ENCODE assay signal across 25 mouse cellular contexts in the genomic region with DNA sequence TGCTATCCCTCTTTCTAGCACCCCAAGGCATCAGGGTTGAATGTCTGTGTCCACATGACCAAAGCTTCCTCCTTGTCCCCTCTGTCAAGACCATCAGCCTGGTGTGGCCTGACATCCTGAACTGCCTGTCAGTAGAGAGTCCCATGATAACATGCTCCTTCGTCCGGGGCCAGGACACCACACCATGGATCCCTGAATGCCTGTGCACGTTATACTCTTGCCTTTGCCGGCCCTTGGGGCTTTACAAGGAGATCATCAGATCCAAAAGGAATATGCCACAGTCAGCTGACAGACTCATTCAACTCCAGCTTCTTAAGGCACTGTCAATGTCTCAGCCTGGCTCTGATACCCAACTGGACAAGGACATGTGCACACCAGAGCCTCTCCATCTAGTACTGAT.
DNase-seq lines count a peak whose midpoint lies in the region; ATAC-seq lines count a peak whose summit lies in the region.
"Had no signal": no experiment of that assay in that cellular context is flagged by ENCODE, and none has a peak within 500 bp of the region (broad histone marks: within the 10 kb centered on the region; RNA-seq: fewer than 3 reads in every experiment).

No protein-coding gene starts in this region.

- 91% methylated on average over 4 of the region's 4 CpGs for whole genome bisulfite sequencing in forebrain, embryonic 11.5 days
- 90% methylated on average over 4 of the region's 4 CpGs for WGBS in forebrain, embryonic 10.5 days
- 79% methylated on average over 4 of the region's 4 CpGs for WGBS in heart, embryonic 12.5 days
- WGBS in hindbrain, embryonic 10.5 days, result 90% methylated on average over 4 of the region's 4 CpGs
- 88% methylated on average over 4 of the region's 4 CpGs for WGBS in hindbrain, embryonic 14.5 days
- WGBS in hindbrain, embryonic 13.5 days, result 88% methylated on average over 4 of the region's 4 CpGs
- 91% methylated on average over 4 of the region's 4 CpGs for WGBS in hindbrain, embryonic 16.5 days

- H3K4me2 ChIP-seq in forebrain, embryonic 11.5 days (ENCODE audit: low read depth, low read length, severe bottlenecking), result no peak overlapping the region
- H3K4me2 ChIP-seq in heart, embryonic 12.5 days, result no peak overlapping the region
- no peak overlapping the region for H3K4me2 ChIP-seq in hindbrain, embryonic 14.5 days (replicated peaks)
- no peak overlapping the region for H3K4me2 ChIP-seq in hindbrain, embryonic 13.5 days
- H3K4me2 ChIP-seq in hindbrain, embryonic 16.5 days (ENCODE audit: low read length), result no peak overlapping the region
- H3K4me2 ChIP-seq: embryonic facial prominence, embryonic 12.5 days had no signal

- no peak overlapping the region for H3K27ac ChIP-seq in forebrain, embryonic 11.5 days (ENCODE audit: low read depth, low read length)
- H3K27ac ChIP-seq in forebrain, embryonic 10.5 days, result no peak overlapping the region
- no peak overlapping the region for H3K27ac ChIP-seq in heart, embryonic 12.5 days (ENCODE audit: poor library complexity, severe bottlenecking)
- peak overlapping the region; percentile 40 for H3K27ac ChIP-seq in hindbrain, embryonic 10.5 days
- no peak overlapping the region for H3K27ac ChIP-seq in hindbrain, embryonic 14.5 days
- H3K27ac ChIP-seq in hindbrain, embryonic 13.5 days, result peak overlapping the region; percentile 73; the same call in 1 of the 2 replicates
- no peak overlapping the region for H3K27ac ChIP-seq in hindbrain, embryonic 16.5 days (ENCODE audit: low read depth, low read length)
- H3K27ac ChIP-seq: embryonic facial prominence, embryonic 10.5 days; embryonic facial prominence, embryonic 12.5 days had no signal

- H3K4me1 ChIP-seq in forebrain, embryonic 11.5 days (replicated peaks; ENCODE audit: control insufficient read depth, insufficient read depth, low read length), result peaks cover 4% of the 10 kb centered on the region; the same call in 1 of the 2 replicates
- peaks cover 14% of the 10 kb centered on the region for H3K4me1 ChIP-seq in forebrain, embryonic 10.5 days
- H3K4me1 ChIP-seq in heart, embryonic 12.5 days (replicated peaks), result no peaks in the 10 kb centered on the region
- H3K4me1 ChIP-seq in hindbrain, embryonic 10.5 days (replicated peaks), result peaks cover 21% of the 10 kb centered on the region
- peaks cover 9% of the 10 kb centered on the region for H3K4me1 ChIP-seq in hindbrain, embryonic 14.5 days (replicated peaks; ENCODE audit: control insufficient read depth, insufficient read depth, low read length)
- H3K4me1 ChIP-seq in hindbrain, embryonic 13.5 days (replicated peaks), result peaks cover 25% of the 10 kb centered on the region
- H3K4me1 ChIP-seq in hindbrain, embryonic 16.5 days (ENCODE audit: control insufficient read depth, insufficient read depth, low read depth, low read length), result peaks cover 13% of the 10 kb centered on the region
- H3K4me1 ChIP-seq: embryonic facial prominence, embryonic 12.5 days had no signal

- H3K9ac ChIP-seq in forebrain, embryonic 11.5 days (ENCODE audit: low read length), result no peak overlapping the region
- H3K9ac ChIP-seq in heart, embryonic 12.5 days, result no peak overlapping the region
- H3K9ac ChIP-seq in hindbrain, embryonic 14.5 days, result no peak overlapping the region
- no peak overlapping the region for H3K9ac ChIP-seq in hindbrain, embryonic 13.5 days
- H3K9ac ChIP-seq in hindbrain, embryonic 16.5 days (ENCODE audit: low read depth, low read length), result no peak overlapping the region
- H3K9ac ChIP-seq: embryonic facial prominence, embryonic 12.5 days; forebrain, postnatal 0 days had no signal

- no peak for ATAC-seq in forebrain, embryonic 11.5 days (replicated peaks; ENCODE audit: low FRiP score)
- ATAC-seq in heart, embryonic 12.5 days (ENCODE audit: insufficient number of reproducible peaks, low FRiP score), result no peak
- ATAC-seq in hindbrain, embryonic 14.5 days (ENCODE audit: low FRiP score), result no peak
- ATAC-seq in hindbrain, embryonic 13.5 days (ENCODE audit: low FRiP score), result no peak
- ATAC-seq in hindbrain, embryonic 16.5 days, result no peak
- ATAC-seq: activated CD4-positive, CD25-positive, alpha-beta regulatory T cell, adult 4 months; CD4-positive, CD25-positive, alpha-beta regulatory T cell, adult 4 months; Patski had no signal

- peak; percentile 44 for DNase-seq in forebrain, embryonic 11.5 days (ENCODE audit: low spot score)
- no peak for DNase-seq in forebrain, embryonic 10.5 days (ENCODE audit: extremely low spot score, low spot score)
- peak; percentile 89 for DNase-seq in heart, adult 11 months
- DNase-seq in hindbrain, embryonic 10.5 days (ENCODE audit: low spot score), result no peak
- DNase-seq in hindbrain, embryonic 14.5 days (ENCODE audit: low spot score), result no peak
- DNase-seq: adrenal gland, adult 8-10 months; adrenal gland, postnatal 14 days; adrenal gland, postnatal 36 days; B cell, adult 2 months; cerebellum, adult 11-12 months; cerebellum, adult 2 months; cerebellum, adult 9-10 months; cerebellum, postnatal 10 days; cerebellum, postnatal 25 days; forebrain, postnatal 0 days had no signal

- no peaks in the 10 kb centered on the region for H3K27me3 ChIP-seq in forebrain, embryonic 11.5 days (ENCODE audit: control insufficient read depth, insufficient read depth, low read length)
- H3K27me3 ChIP-seq in forebrain, embryonic 10.5 days (ENCODE audit: poor library complexity, severe bottlenecking), result no peaks in the 10 kb centered on the region
- peaks cover 27% of the 10 kb centered on the region for H3K27me3 ChIP-seq in heart, embryonic 12.5 days (replicated peaks)
- H3K27me3 ChIP-seq in hindbrain, embryonic 10.5 days (ENCODE audit: insufficient read depth, poor library complexity, severe bottlenecking), result 0 out of 2 replicates have a peak, but pooled peaks cover 3% of the 10 kb centered on the region
- no peaks in the 10 kb centered on the region for H3K27me3 ChIP-seq in hindbrain, embryonic 14.5 days (ENCODE audit: control insufficient read depth, insufficient read depth, low read length)
- 0 out of 2 replicates have a peak, but pooled peaks cover 3% of the 10 kb centered on the region for H3K27me3 ChIP-seq in hindbrain, embryonic 13.5 days
- no peaks in the 10 kb centered on the region; the same call in 1 of the 2 replicates for H3K27me3 ChIP-seq in hindbrain, embryonic 16.5 days (replicated peaks; ENCODE audit: control insufficient read depth, insufficient read depth, low read length)
- H3K27me3 ChIP-seq: CH12.LX; embryonic facial prominence, embryonic 12.5 days had no signal

- no peaks in the 10 kb centered on the region for H3K36me3 ChIP-seq in forebrain, embryonic 11.5 days (ENCODE audit: control insufficient read depth, insufficient read depth, low read length)
- no peaks in the 10 kb centered on the region for H3K36me3 ChIP-seq in forebrain, embryonic 10.5 days (replicated peaks)
- H3K36me3 ChIP-seq in heart, embryonic 12.5 days, result no peaks in the 10 kb centered on the region
- H3K36me3 ChIP-seq in hindbrain, embryonic 10.5 days, result no peaks in the 10 kb centered on the region
- H3K36me3 ChIP-seq in hindbrain, embryonic 14.5 days (replicated peaks; ENCODE audit: control insufficient read depth, insufficient read depth), result no peaks in the 10 kb centered on the region
- H3K36me3 ChIP-seq in hindbrain, embryonic 13.5 days, result no peaks in the 10 kb centered on the region
- no peaks in the 10 kb centered on the region for H3K36me3 ChIP-seq in hindbrain, embryonic 16.5 days (ENCODE audit: control insufficient read depth, insufficient read depth, low read length)
- H3K36me3 ChIP-seq: embryonic facial prominence, embryonic 10.5 days; embryonic facial prominence, embryonic 12.5 days; G1E had no signal

- H3K9me3 ChIP-seq in forebrain, embryonic 11.5 days (ENCODE audit: control insufficient read depth, low read length), result no peaks in the 10 kb centered on the region
- no peaks in the 10 kb centered on the region for H3K9me3 ChIP-seq in forebrain, embryonic 10.5 days
- H3K9me3 ChIP-seq in heart, embryonic 12.5 days (replicated peaks), result no peaks in the 10 kb centered on the region
- no peaks in the 10 kb centered on the region for H3K9me3 ChIP-seq in hindbrain, embryonic 10.5 days
- H3K9me3 ChIP-seq in hindbrain, embryonic 14.5 days (ENCODE audit: control insufficient read depth, low read length), result no peaks in the 10 kb centered on the region
- H3K9me3 ChIP-seq in hindbrain, embryonic 13.5 days, result no peaks in the 10 kb centered on the region
- no peaks in the 10 kb centered on the region for H3K9me3 ChIP-seq in hindbrain, embryonic 16.5 days (ENCODE audit: control insufficient read depth, low read length)
- H3K9me3 ChIP-seq: embryonic facial prominence, embryonic 10.5 days; embryonic facial prominence, embryonic 12.5 days had no signal

- no peak overlapping the region for H3K4me3 ChIP-seq in forebrain, embryonic 11.5 days (ENCODE audit: low read depth, low read length)
- H3K4me3 ChIP-seq in forebrain, embryonic 10.5 days, result no peak overlapping the region
- H3K4me3 ChIP-seq in heart, embryonic 12.5 days, result no peak overlapping the region
- no peak overlapping the region for H3K4me3 ChIP-seq in hindbrain, embryonic 10.5 days
- no peak overlapping the region for H3K4me3 ChIP-seq in hindbrain, embryonic 14.5 days (replicated peaks; ENCODE audit: low read length)
- H3K4me3 ChIP-seq in hindbrain, embryonic 13.5 days, result no peak overlapping the region
- H3K4me3 ChIP-seq in hindbrain, embryonic 16.5 days (ENCODE audit: low read length), result no peak overlapping the region
- H3K4me3 ChIP-seq: embryonic facial prominence, embryonic 10.5 days; embryonic facial prominence, embryonic 12.5 days had no signal

Comparison
In these comparisons a context has a peak if more than half of its experiments do, and no peak if none do; other contexts are left out.
1. DNase-seq: peak in forebrain, embryonic 11.5 days (single experiment) and heart, adult 11 months (single experiment); none in forebrain, embryonic 10.5 days (single experiment), hindbrain, embryonic 10.5 days (single experiment) and hindbrain, embryonic 14.5 days (single experiment).
2. H3K27ac ChIP-seq: peak in hindbrain, embryonic 10.5 days (single experiment) and hindbrain, embryonic 13.5 days (single experiment); none in forebrain, embryonic 11.5 days (single experiment), forebrain, embryonic 10.5 days (single experiment), heart, embryonic 12.5 days (single experiment), hindbrain, embryonic 14.5 days (single experiment) and hindbrain, embryonic 16.5 days (single experiment).